Mouse (Mus musculus): ENCODE results near the gene 4931400O07Rik. TPM values are rescaled to one million over a fixed set of nuclear protein-coding genes. Genes with fewer than 3 reads are reported as not detected.

4931400O07Rik gene
- total RNA-seq (2022) = not detected

DNA sequence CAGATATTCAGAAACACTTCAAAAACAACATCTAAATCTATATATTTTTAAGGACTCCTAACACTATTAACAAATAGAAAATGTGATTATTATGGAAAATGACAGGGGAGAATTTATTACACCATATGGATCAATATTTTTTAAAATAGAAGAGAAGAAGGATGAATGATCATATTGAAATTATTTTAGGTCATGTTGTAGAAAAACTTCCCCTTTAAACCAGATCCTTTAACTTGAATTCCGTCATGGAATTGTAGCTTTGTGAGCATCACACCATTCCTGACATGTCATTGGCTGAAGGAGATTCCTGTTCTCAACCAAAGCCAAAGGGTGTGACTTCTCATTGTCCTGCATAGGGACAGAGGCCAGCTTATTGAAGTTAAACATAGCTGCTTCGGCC is at the start of gene 4931400O07Rik:
Gene 4931400O07Rik, plus strand, starts transcription at position 301 of the 400 bp plus-strand sequence.
- no peak for DNase-seq

Other genes with a start within 250 kb of the 4931400O07Rik start
- not detected for gene 4933402E13Rik, start 184.5 kb upstream of the 4931400O07Rik start, total RNA-seq (2022)

All from adrenal gland, adult 8-10 months (tissue).